Mouse (Mus musculus) hindbrain, embryonic 14.5 days (tissue): ENCODE results near the gene Zfp629. TPM values are rescaled to one million over a fixed set of nuclear protein-coding genes. Genes with fewer than 3 reads are reported as not detected.
A peak's percentile ranks its signal among the peaks of the same experiment; 100 is the strongest.

ENCODE experiments used
- ATAC-seq: fragments of 200-750 bp; cut with Nextera tagmentation; 2 replicates; pipeline ENCODE4 v1.8.0; 2017; ENCODE audit warnings: moderate number of reproducible peaks, mild to moderate bottlenecking, moderate TSS enrichment, moderate library complexity; ENCODE audit not compliant: low FRiP score
- DNase-seq: peaks from one replicate; pipeline ENCODE4 v3.0.0-alpha.2; 2015; ENCODE audit warnings: low spot score
- H3K27ac ChIP-seq: fragments of 300-500 bp; sonication (generic); 2 replicates; pipeline ENCODE4 v1.5.1; 2014; ENCODE audit warnings: mild to moderate bottlenecking, moderate library complexity
- H3K27me3 ChIP-seq: fragments of 300-500 bp; sonication (generic); 2 replicates; pipeline ENCODE4 v1.6.1; 2014; ENCODE audit warnings: mild to moderate bottlenecking, low read length, mixed read lengths; ENCODE audit not compliant: control insufficient read depth, insufficient read depth
- H3K36me3 ChIP-seq: fragments of 300-500 bp; sonication (generic); replicated peaks from 2 replicates; pipeline ENCODE4 v1.6.1; 2014; ENCODE audit not compliant: control insufficient read depth, insufficient read depth
- H3K4me1 ChIP-seq: fragments of 300-500 bp; sonication (generic); replicated peaks from 2 replicates; pipeline ENCODE4 v1.6.1; 2014; ENCODE audit warnings: antibody characterized with exemption, low read length, mixed read lengths; ENCODE audit not compliant: control insufficient read depth, insufficient read depth
- H3K4me2 ChIP-seq: fragments of 300-500 bp; sonication (generic); replicated peaks from 2 replicates; pipeline ENCODE4 v1.6.1; 2014; ENCODE audit warnings: mild to moderate bottlenecking, moderate library complexity
- H3K4me3 ChIP-seq: fragments of 300-500 bp; sonication (generic); replicated peaks from 2 replicates; pipeline ENCODE4 v1.5.1; 2014; ENCODE audit warnings: mild to moderate bottlenecking, low read length
- H3K9ac ChIP-seq: fragments of 300-500 bp; sonication (generic); 2 replicates; pipeline ENCODE4 v1.6.1; 2014
- H3K9me3 ChIP-seq: fragments of 300-500 bp; sonication (generic); 2 replicates; pipeline ENCODE4 v1.6.1; 2016; ENCODE audit warnings: low read length; ENCODE audit not compliant: control insufficient read depth
- WGBS: fragments of 180-500 bp; shearing (Covaris S2); extraction: QIAGEN DNeasy Blood & Tissue Kit; methylation state at CpG from one replicate; pipeline ENCODE4 v1.1.7; 2014; 5-methylcytosine and 5-hydroxymethylcytosine counted together
- polyA plus RNA-seq: library from polyadenylated mRNA; unstranded; fragments of >200 nt; fragmentation: Nextera tagmentation; extraction: Ambion mirVana; gene quantifications from 2 replicates; pipeline ENCODE4 v1.2.1, GENCODE M21; 2014

The Zfp629 gene
- polyA plus RNA-seq, 1 experiment from 2014 or later, result 22.2 TPM

DNA sequence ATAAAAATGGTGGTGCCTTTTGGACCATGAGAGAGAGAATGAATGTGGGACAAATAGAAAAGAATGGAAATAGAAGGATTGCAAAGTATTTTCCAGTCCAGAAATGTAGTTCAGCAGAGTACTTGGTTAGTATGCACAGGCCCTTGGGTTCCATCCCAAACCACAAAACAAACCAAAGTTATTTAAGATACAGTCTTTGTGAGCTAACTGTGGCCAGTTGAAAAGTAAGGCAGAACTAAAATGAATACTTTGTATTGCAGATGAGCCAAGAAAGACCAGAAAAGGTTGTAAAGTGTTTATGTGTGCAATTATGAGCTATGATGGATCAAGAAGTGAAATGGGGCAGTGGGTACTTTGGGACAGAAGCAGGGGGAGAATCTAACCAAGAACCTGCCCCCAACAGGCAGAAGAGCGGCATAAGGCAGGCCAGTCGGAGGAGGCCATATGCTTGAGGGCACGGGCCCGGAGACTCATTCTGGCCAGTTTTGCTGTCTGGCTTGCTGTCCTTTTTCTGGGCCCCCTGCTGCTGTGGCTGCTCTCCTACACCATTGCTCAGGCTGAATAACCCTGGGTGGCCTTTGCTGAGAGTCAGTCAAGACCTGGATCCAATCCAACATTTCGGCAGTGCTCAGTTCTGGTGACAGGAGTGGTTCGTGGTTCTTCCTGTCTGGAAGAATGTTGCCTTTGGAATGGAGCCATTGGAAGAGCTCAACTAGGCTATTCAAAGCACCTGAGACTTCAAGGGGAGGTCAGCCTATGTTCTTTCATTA lies 51.0 kb downstream of the Zfp629 start:
- Histone ChIP-seq H3K9ac (no peak overlapping the region), H3K27me3 (no peaks in the 10 kb centered on the region), H3K27ac (no peak overlapping the region), H3K4me1 (no peaks in the 10 kb centered on the region), H3K4me2 (no peak overlapping the region), H3K4me3 (no peak overlapping the region), H3K36me3 (peaks cover 81% of the 10 kb centered on the region), H3K9me3 (no peaks in the 10 kb centered on the region)
- DNase-seq (peak; percentile 42), ATAC-seq (no peak)
- WGBS, result 78% methylated on average over 6 of the region's 6 CpGs

DNA sequence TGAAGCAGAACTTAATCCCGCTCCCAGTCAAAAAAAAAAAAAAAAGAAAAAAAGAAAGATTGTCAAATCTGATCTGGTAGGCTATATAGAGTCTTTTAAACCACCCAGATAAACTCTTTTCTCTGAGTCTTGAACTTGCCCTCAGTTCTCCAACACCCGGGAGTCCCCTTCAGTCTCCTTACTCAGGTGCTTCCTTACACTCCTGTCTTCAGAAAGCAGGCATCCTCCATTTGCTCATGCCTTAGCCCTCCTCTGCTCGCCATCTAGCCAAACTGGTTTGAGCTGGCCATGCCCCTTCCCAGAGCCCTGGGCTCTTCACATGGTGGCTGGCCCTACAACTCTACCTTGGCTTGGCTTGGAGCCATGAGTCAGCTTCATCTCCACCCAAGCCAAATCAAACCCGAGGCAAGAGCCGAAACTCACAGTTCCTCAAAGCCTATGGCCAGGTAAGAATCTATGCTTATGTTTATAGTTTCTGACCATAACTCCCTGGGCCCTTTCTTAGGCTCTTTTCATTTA lies 54.2 kb downstream of the Zfp629 start, which contains the start of gene Tmem265:
TSS of gene Tmem265 (plus strand) at position 51 of the 519 bp plus-strand sequence.
- no peaks in the 10 kb centered on the region for H3K27me3 ChIP-seq
- peaks cover 94% of the 10 kb centered on the region for H3K36me3 ChIP-seq
- DNase-seq (no peak), ATAC-seq (no peak)
- no peaks in the 10 kb centered on the region for H3K9me3 ChIP-seq
- no peak within 1 kb of the TSS for H3K9ac ChIP-seq
- no peak within 1 kb of the TSS for H3K4me2 ChIP-seq
- 98% methylated on average over 5 of the region's 5 CpGs for WGBS
- no peak within 1 kb of the TSS for H3K27ac ChIP-seq
- no peak within 1 kb of the TSS for H3K4me3 ChIP-seq
- no peaks in the 10 kb centered on the region for H3K4me1 ChIP-seq

DNA sequence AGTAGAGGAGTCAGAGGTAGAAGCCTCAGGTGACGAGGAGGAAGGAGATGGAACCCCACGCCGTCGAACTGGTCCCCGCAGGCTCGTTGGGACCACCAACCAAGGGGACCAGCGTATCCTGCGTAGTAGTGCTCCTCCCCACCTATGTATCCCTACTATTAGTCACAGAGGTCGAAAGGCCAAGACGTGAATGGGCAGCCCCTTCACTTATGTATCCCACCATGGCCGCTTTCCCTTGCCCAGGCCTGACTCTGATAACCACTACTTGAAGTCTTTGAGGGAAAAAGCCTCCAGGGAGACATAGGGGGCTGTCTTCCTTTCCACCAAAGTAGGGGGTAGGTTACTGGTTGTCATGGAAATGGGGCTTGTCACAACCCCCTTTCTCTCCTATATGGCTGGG lies 55.0 kb downstream of the Zfp629 start:
- H3K4me1 ChIP-seq, result no peaks in the 10 kb centered on the region
- DNase-seq, result no peak
- no peaks in the 10 kb centered on the region for H3K27me3 ChIP-seq
- H3K27ac ChIP-seq, result no peak overlapping the region
- no peak for ATAC-seq
- WGBS, result 95% methylated on average over 11 of the region's 11 CpGs
- no peak overlapping the region for H3K4me2 ChIP-seq
- H3K36me3 ChIP-seq, result peaks cover 94% of the 10 kb centered on the region
- H3K9ac ChIP-seq, result no peak overlapping the region
- H3K9me3 ChIP-seq, result no peaks in the 10 kb centered on the region
- H3K4me3 ChIP-seq, result no peak overlapping the region

Other genes starting within 250 kb of the Zfp629 start
- 8.2 and 8.5 TPM in 2 replicates for gene Zfp747, start 239.7 kb downstream of the Zfp629 start, polyA plus RNA-seq
- gene 9130019O22Rik, start 228.6 kb downstream of the Zfp629 start, polyA plus RNA-seq, result 4.5 and 5.7 TPM in 2 replicates
- 6.1 and 6.4 TPM in 2 replicates for gene E430018J23Rik, start 222.2 kb downstream of the Zfp629 start, polyA plus RNA-seq
- 4.2 and 5.3 TPM in 2 replicates for gene Zfp764, start 209.0 kb downstream of the Zfp629 start, polyA plus RNA-seq
- gene Zfp688, start 193.7 kb downstream of the Zfp629 start, polyA plus RNA-seq, result 25.6 and 31.6 TPM in 2 replicates
- gene Zfp689, start 166.6 kb downstream of the Zfp629 start, polyA plus RNA-seq, result 12.9 and 14.0 TPM in 2 replicates
- gene Prr14, start 156.2 kb downstream of the Zfp629 start, polyA plus RNA-seq, result 36.1 and 37.5 TPM in 2 replicates
- gene Fbrs, start 136.6 kb downstream of the Zfp629 start, polyA plus RNA-seq, result 13.6 and 15.3 TPM in 2 replicates
- 62.1 and 67.3 TPM in 2 replicates for gene Srcap, start 103.8 kb downstream of the Zfp629 start, polyA plus RNA-seq
- gene Gm42715, start 96.2 kb downstream of the Zfp629 start, polyA plus RNA-seq, result 15.6 TPM in 2 replicates
- 7.1 and 10.3 TPM in 2 replicates for gene Tmem265, start 54.4 kb downstream of the Zfp629 start, polyA plus RNA-seq
- 53.5 and 64.3 TPM in 2 replicates for gene Phkg2, start 42.5 kb downstream of the Zfp629 start, polyA plus RNA-seq
- gene Ccdc189, start 27.2 kb downstream of the Zfp629 start, polyA plus RNA-seq, result 9.2 and 9.8 TPM in 2 replicates
- 37.4 and 40.6 TPM in 2 replicates for gene Rnf40, start 27.0 kb downstream of the Zfp629 start, polyA plus RNA-seq
- gene Bcl7c, start 93.1 kb upstream of the Zfp629 start, polyA plus RNA-seq, result 50.2 and 57.4 TPM in 2 replicates
- gene Ctf1, start 96.9 kb upstream of the Zfp629 start, polyA plus RNA-seq, result 3.1 and 4.2 TPM in 2 replicates
- 0.25 TPM in 1 of 2 replicates, not detected in the other for gene Ctf2, start 116.4 kb upstream of the Zfp629 start, polyA plus RNA-seq
- gene Fbxl19, start 128.7 kb upstream of the Zfp629 start, polyA plus RNA-seq, result 5.6 and 6.9 TPM in 2 replicates
- 4.8 and 7.3 TPM in 2 replicates for gene Orai3, start 154.0 kb upstream of the Zfp629 start, polyA plus RNA-seq
- 18.7 and 19.1 TPM in 2 replicates for gene Setd1a, start 160.9 kb upstream of the Zfp629 start, polyA plus RNA-seq
- not detected in 2 replicates for gene Gm49388, start 169.8 kb upstream of the Zfp629 start, polyA plus RNA-seq
- 10.6 and 11.0 TPM in 2 replicates for gene Hsd3b7, start 184.8 kb upstream of the Zfp629 start, polyA plus RNA-seq
- gene Stx4a, start 208.5 kb upstream of the Zfp629 start, polyA plus RNA-seq, result 9.6 and 10.6 TPM in 2 replicates
- 59.7 and 66.2 TPM in 2 replicates for gene Stx1b, start 208.8 kb upstream of the Zfp629 start, polyA plus RNA-seq